Mouse (Mus musculus): ENCODE measurements around the gene Cdx2. TPM values are rescaled to one million over a fixed set of nuclear protein-coding genes. Genes with fewer than 3 reads are reported as not detected.

Gene Cdx2
- polyA plus RNA-seq, 1 experiment from 2014 or later: not detected

DNA sequence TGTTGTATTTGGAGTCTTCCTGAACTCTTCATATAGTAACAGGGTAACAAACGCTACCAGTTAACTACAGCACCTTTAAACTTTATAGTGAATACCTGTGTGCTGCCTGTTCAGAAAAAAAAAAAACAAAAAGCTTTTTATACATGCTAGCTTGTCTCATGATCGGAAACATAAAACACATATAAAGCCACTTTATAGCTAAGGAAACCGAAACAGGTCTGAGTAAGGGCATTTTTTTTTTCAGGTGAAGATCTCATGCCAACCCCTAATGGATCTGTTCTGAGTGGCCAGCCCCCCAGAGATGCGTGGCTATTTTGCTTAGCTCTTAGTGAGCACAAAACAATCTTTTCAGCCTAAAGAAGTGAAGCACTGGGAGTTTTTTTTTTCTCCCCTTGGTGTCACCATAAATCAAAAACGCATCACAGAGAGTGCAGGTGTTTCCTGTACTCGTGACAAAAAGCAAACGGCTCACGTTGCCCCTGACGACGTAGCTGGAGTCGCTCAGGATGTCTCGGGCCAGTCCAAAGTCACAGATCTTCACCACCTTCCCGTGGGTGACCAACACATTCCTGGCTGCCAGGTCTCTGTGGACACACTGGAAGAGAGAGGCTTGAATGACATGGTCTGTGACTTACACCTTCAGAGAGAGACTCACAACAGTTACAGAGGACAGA is 33.8 kb upstream of the Cdx2 start:
- H3K27me3 ChIP-seq (ENCODE audit: control insufficient read depth, insufficient read depth, low read length): no peaks in the 10 kb centered on the region
- H3K9ac ChIP-seq (replicated peaks; ENCODE audit: low read depth, low read length): no peak overlapping the region
- H3K4me3 ChIP-seq (ENCODE audit: low read depth, low read length): no peak overlapping the region
- H3K4me2 ChIP-seq (ENCODE audit: low read depth, low read length): no peak overlapping the region
- no peaks in the 10 kb centered on the region for H3K36me3 ChIP-seq (ENCODE audit: control insufficient read depth, insufficient read depth, low read length)
- no peak overlapping the region for H3K27ac ChIP-seq (ENCODE audit: low read depth, low read length)
- no peaks in the 10 kb centered on the region for H3K9me3 ChIP-seq (ENCODE audit: control insufficient read depth, low read length)
- ATAC-seq (ENCODE audit: low read depth): no peak
- WGBS: 69% methylated on average over 13 of the region's 13 CpGs
- no peaks in the 10 kb centered on the region for H3K4me1 ChIP-seq (ENCODE audit: control insufficient read depth, insufficient read depth, low read length)

DNA sequence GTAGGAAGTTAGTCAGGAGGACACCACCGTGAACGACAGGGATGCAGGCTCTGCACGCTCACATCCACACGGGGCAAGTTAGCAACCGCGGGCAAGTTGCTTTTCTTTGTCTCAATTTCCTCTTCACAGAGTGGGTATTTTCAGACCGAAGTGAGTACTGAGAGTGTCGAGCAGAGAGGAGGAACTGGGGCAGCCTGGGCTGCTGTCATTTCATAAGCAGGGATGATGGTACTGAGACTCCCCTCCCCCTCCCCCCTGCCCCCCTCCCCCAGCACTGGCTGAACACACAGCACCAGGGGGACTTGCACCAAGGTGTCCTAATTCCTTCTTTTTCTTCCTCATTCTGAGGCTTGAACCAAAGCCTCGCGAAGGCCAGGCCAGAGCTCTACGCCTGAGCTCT is 32.5 kb upstream of the Cdx2 start:
- 84% methylated on average over 11 of the region's 11 CpGs for WGBS
- Histone ChIP-seq H3K27me3 (ENCODE audit: control insufficient read depth, insufficient read depth, low read length) (no peaks in the 10 kb centered on the region), H3K36me3 (ENCODE audit: control insufficient read depth, insufficient read depth, low read length) (no peaks in the 10 kb centered on the region), H3K4me3 (ENCODE audit: low read depth, low read length) (no peak overlapping the region), H3K4me2 (ENCODE audit: low read depth, low read length) (no peak overlapping the region), H3K27ac (ENCODE audit: low read depth, low read length) (no peak overlapping the region), H3K9me3 (ENCODE audit: control insufficient read depth, low read length) (no peaks in the 10 kb centered on the region), H3K4me1 (ENCODE audit: control insufficient read depth, insufficient read depth, low read length) (no peaks in the 10 kb centered on the region), H3K9ac (replicated peaks; ENCODE audit: low read depth, low read length) (no peak overlapping the region)
- ATAC-seq (ENCODE audit: low read depth): no peak

DNA sequence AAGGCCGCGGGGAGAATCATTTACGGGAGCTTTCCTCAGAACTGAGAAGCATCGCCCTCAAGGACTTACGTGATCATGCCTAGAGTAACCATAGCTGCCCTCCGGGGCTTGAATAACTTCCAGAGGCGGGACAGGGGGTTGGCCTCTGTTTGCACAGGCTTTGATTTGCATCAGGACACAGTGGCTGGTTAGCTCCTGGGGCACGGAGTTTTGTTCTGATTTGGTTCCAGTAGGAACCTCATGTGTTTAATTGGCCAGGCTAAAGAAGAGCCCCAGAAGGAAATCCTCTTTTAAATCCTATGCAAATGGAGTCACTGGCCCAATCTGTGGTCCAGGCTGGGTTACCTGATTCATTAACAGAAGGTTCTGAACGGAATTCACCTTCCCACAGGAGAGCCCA is 31.9 kb upstream of the Cdx2 start:
- Histone ChIP-seq H3K9ac (replicated peaks; ENCODE audit: low read depth, low read length) (no peak overlapping the region), H3K9me3 (ENCODE audit: control insufficient read depth, low read length) (no peaks in the 10 kb centered on the region), H3K4me1 (ENCODE audit: control insufficient read depth, insufficient read depth, low read length) (no peaks in the 10 kb centered on the region), H3K4me2 (ENCODE audit: low read depth, low read length) (no peak overlapping the region), H3K27ac (ENCODE audit: low read depth, low read length) (no peak overlapping the region), H3K27me3 (ENCODE audit: control insufficient read depth, insufficient read depth, low read length) (no peaks in the 10 kb centered on the region), H3K4me3 (ENCODE audit: low read depth, low read length) (no peak overlapping the region), H3K36me3 (ENCODE audit: control insufficient read depth, insufficient read depth, low read length) (no peaks in the 10 kb centered on the region)
- WGBS: 64% methylated on average over 9 of the region's 9 CpGs
- ATAC-seq (ENCODE audit: low read depth): no peak

DNA sequence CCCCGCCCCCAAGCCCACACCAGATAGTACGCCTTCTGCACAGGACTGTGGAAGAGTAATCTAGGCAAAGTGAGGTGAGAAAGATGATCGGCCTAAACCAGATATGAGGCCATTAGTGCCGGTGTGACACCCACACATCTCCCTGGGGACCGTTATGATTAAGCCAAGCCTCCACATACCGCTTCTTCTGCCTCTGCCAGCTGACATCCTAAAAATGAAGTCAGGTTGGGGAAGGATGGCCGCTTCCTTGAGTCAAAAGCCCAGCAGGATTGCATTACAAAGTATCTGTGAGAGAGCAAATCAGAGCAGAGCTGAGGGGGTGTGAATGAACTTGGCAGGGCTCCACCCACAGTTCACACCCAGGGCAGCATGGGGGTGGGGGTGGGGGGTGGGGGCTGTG is 25.6 kb upstream of the Cdx2 start:
- WGBS: 29% methylated on average over 7 of the region's 7 CpGs
- Histone ChIP-seq H3K27me3 (ENCODE audit: control insufficient read depth, insufficient read depth, low read length) (no peaks in the 10 kb centered on the region), H3K4me2 (ENCODE audit: low read depth, low read length) (no peak overlapping the region), H3K4me3 (ENCODE audit: low read depth, low read length) (no peak overlapping the region), H3K36me3 (ENCODE audit: control insufficient read depth, insufficient read depth, low read length) (no peaks in the 10 kb centered on the region), H3K27ac (ENCODE audit: low read depth, low read length) (no peak overlapping the region), H3K9ac (replicated peaks; ENCODE audit: low read depth, low read length) (no peak overlapping the region), H3K9me3 (ENCODE audit: control insufficient read depth, low read length) (no peaks in the 10 kb centered on the region), H3K4me1 (ENCODE audit: control insufficient read depth, insufficient read depth, low read length) (no peaks in the 10 kb centered on the region)
- no peak for ATAC-seq (ENCODE audit: low read depth)

DNA sequence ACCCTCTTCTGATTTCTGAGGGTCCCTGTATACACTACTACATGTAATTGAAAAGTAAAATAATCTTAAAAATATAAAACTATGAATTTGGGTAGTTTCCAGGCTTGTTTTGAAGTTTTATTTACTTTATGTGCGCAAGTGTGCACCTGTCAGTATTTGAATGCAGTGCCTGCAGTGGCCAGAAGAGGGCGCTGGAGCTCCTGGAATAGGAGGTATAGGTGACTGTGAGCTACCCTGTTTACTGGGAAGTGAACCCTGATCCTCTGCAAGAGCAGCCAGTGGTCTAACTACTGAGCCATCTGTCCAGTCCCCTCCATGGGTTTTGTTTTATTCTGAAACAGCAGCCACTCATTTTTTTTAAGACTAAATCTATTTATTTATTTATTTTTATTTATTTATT is 24.5 kb upstream of the Cdx2 start:
- Histone ChIP-seq H3K4me2 (ENCODE audit: low read depth, low read length) (no peak overlapping the region), H3K9me3 (ENCODE audit: control insufficient read depth, low read length) (no peaks in the 10 kb centered on the region), H3K4me3 (ENCODE audit: low read depth, low read length) (no peak overlapping the region), H3K27me3 (ENCODE audit: control insufficient read depth, insufficient read depth, low read length) (no peaks in the 10 kb centered on the region), H3K4me1 (ENCODE audit: control insufficient read depth, insufficient read depth, low read length) (no peaks in the 10 kb centered on the region), H3K36me3 (ENCODE audit: control insufficient read depth, insufficient read depth, low read length) (no peaks in the 10 kb centered on the region), H3K9ac (replicated peaks; ENCODE audit: low read depth, low read length) (no peak overlapping the region), H3K27ac (ENCODE audit: low read depth, low read length) (no peak overlapping the region)
- WGBS: 41% methylated on average over 2 of the region's 2 CpGs
- ATAC-seq (ENCODE audit: low read depth): no peak

DNA sequence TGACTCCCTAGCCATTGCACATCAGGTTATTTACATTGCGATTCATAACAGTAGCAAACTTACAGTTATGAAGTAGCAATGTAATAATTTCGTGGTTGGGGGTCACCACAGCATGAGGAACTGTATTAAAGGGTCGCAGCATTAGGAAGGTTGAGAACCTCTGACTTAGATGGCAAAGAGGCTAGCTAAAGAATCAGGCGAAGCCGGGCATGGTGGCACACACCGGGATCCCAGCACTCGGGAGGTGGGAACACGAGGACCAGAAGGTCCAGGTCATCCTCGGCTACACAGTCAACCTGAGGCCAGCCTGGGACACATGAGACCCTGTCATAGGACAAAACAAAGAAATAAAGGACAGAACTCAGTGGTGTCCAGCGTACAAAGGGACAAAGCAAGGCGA is 22.9 kb upstream of the Cdx2 start:
- WGBS: 87% methylated on average over 11 of the region's 11 CpGs
- Histone ChIP-seq H3K36me3 (ENCODE audit: control insufficient read depth, insufficient read depth, low read length) (no peaks in the 10 kb centered on the region), H3K9me3 (ENCODE audit: control insufficient read depth, low read length) (no peaks in the 10 kb centered on the region), H3K4me2 (ENCODE audit: low read depth, low read length) (no peak overlapping the region), H3K9ac (replicated peaks; ENCODE audit: low read depth, low read length) (no peak overlapping the region), H3K4me3 (ENCODE audit: low read depth, low read length) (no peak overlapping the region), H3K27me3 (ENCODE audit: control insufficient read depth, insufficient read depth, low read length) (no peaks in the 10 kb centered on the region), H3K4me1 (ENCODE audit: control insufficient read depth, insufficient read depth, low read length) (no peaks in the 10 kb centered on the region), H3K27ac (ENCODE audit: low read depth, low read length) (no peak overlapping the region)
- no peak for ATAC-seq (ENCODE audit: low read depth)

DNA sequence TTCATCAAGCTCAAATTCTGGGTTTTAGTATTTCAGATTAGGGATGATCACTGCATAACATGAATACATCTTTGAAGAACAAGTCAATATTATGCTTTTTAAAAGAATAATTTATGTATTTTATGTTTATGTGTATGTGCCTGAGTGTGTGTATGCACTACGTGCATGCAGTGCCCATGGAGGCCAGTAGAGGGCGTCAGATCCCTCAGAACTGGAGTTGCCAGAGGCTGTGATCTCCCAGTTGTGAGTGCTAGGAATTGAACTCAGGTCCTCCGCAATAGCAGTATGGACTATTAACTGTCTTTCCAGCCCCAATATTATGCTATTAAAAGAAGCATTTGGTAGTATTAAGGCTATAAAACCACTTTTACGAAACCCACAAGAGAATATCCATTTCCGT is 20.6 kb upstream of the Cdx2 start:
- no peak for ATAC-seq (ENCODE audit: low read depth)
- no peaks in the 10 kb centered on the region for H3K36me3 ChIP-seq (ENCODE audit: control insufficient read depth, insufficient read depth, low read length)
- H3K4me1 ChIP-seq (ENCODE audit: control insufficient read depth, insufficient read depth, low read length): no peaks in the 10 kb centered on the region
- 81% methylated on average over 5 of the region's 5 CpGs for WGBS
- no peak overlapping the region for H3K4me3 ChIP-seq (ENCODE audit: low read depth, low read length)
- no peak overlapping the region for H3K27ac ChIP-seq (ENCODE audit: low read depth, low read length)
- no peak overlapping the region for H3K4me2 ChIP-seq (ENCODE audit: low read depth, low read length)
- no peaks in the 10 kb centered on the region for H3K27me3 ChIP-seq (ENCODE audit: control insufficient read depth, insufficient read depth, low read length)
- no peaks in the 10 kb centered on the region for H3K9me3 ChIP-seq (ENCODE audit: control insufficient read depth, low read length)
- H3K9ac ChIP-seq (replicated peaks; ENCODE audit: low read depth, low read length): no peak overlapping the region

DNA sequence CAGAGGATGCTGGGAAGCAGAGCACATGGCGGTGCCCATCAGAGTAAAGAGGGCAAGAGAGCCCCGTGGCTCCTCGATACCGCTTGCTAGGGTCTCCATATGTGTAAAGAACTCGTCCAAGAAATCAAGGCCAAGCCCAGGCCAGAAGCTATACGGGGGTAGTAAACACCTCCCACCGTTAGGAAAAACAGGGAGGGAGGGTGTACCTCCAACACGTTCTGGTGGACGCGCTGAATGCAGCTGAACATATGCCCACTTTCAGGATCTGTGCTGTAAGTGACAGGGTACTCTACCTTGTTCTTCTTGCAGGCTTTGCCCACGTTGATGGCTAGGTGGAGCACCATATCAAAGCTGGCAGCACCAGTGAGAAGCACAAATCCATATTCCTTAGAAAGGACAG is 18.9 kb upstream of the Cdx2 start:
- H3K36me3 ChIP-seq (ENCODE audit: control insufficient read depth, insufficient read depth, low read length): no peaks in the 10 kb centered on the region
- 80% methylated on average over 11 of the region's 11 CpGs for WGBS
- H3K4me1 ChIP-seq (ENCODE audit: control insufficient read depth, insufficient read depth, low read length): no peaks in the 10 kb centered on the region
- no peaks in the 10 kb centered on the region for H3K27me3 ChIP-seq (ENCODE audit: control insufficient read depth, insufficient read depth, low read length)
- no peak for ATAC-seq (ENCODE audit: low read depth)
- no peak overlapping the region for H3K27ac ChIP-seq (ENCODE audit: low read depth, low read length)
- no peak overlapping the region for H3K4me3 ChIP-seq (ENCODE audit: low read depth, low read length)
- no peaks in the 10 kb centered on the region for H3K9me3 ChIP-seq (ENCODE audit: control insufficient read depth, low read length)
- H3K9ac ChIP-seq (replicated peaks; ENCODE audit: low read depth, low read length): no peak overlapping the region
- H3K4me2 ChIP-seq (ENCODE audit: low read depth, low read length): no peak overlapping the region

DNA sequence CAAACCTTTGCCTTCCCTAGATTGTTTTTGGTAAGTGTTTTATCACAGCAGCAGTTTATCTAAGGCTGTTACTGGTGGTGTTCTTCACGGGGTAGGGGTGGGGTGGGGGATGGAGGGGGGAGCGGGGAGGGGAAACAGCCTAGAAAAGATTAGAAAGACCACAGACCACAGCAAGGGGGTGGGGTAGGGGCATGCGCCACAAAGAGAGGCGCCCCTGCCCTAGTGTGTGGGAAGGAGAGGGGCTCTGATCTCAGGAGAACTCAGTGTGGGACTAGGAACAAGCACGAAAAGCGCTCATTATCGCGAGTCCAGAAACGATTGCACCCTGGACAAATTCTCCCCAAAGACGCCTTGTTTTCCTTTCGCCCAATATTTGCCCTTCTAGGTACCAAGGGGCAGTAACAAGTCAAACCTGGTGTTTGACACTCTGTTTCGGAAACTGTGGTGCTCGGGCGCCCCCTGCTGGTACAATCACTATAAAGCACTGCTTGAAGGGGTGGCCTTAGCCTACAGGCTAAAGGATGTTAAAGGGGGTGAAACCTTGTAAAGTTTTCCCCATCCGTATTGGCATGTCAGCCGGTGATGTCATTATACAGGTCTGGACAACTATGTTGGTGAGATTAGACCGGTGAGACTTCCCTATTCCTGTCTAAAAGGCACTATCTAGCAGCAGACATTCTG is 16.3 kb upstream of the Cdx2 start:
- 0 out of 2 replicates have a peak, but pooled peaks have one; percentile 38 for ATAC-seq (ENCODE audit: low read depth)
- Histone ChIP-seq H3K4me2 (ENCODE audit: low read depth, low read length) (no peak overlapping the region), H3K4me3 (ENCODE audit: low read depth, low read length) (no peak overlapping the region), H3K27me3 (ENCODE audit: control insufficient read depth, insufficient read depth, low read length) (peaks cover 2% of the 10 kb centered on the region; the same call in 1 of the 2 replicates), H3K36me3 (ENCODE audit: control insufficient read depth, insufficient read depth, low read length) (no peaks in the 10 kb centered on the region), H3K9ac (replicated peaks; ENCODE audit: low read depth, low read length) (no peak overlapping the region), H3K4me1 (ENCODE audit: control insufficient read depth, insufficient read depth, low read length) (no peaks in the 10 kb centered on the region), H3K27ac (ENCODE audit: low read depth, low read length) (no peak overlapping the region), H3K9me3 (ENCODE audit: control insufficient read depth, low read length) (no peaks in the 10 kb centered on the region)
- 21% methylated on average over 17 of the region's 17 CpGs for WGBS

All from neural tube, embryonic 14.5 days (tissue).